Mouse (Mus musculus): Measurements from ENCODE around the gene Rsph3a. TPM values are rescaled to one million over a fixed set of nuclear protein-coding genes. Genes with fewer than 3 reads are reported as not detected.
A peak's percentile ranks its signal among the peaks of the same experiment; 100 is the strongest.

The Rsph3a gene
- 55.0 and 58.5 TPM in 2 replicates for polyA plus RNA-seq (2012; rRNA removed)

DNA sequence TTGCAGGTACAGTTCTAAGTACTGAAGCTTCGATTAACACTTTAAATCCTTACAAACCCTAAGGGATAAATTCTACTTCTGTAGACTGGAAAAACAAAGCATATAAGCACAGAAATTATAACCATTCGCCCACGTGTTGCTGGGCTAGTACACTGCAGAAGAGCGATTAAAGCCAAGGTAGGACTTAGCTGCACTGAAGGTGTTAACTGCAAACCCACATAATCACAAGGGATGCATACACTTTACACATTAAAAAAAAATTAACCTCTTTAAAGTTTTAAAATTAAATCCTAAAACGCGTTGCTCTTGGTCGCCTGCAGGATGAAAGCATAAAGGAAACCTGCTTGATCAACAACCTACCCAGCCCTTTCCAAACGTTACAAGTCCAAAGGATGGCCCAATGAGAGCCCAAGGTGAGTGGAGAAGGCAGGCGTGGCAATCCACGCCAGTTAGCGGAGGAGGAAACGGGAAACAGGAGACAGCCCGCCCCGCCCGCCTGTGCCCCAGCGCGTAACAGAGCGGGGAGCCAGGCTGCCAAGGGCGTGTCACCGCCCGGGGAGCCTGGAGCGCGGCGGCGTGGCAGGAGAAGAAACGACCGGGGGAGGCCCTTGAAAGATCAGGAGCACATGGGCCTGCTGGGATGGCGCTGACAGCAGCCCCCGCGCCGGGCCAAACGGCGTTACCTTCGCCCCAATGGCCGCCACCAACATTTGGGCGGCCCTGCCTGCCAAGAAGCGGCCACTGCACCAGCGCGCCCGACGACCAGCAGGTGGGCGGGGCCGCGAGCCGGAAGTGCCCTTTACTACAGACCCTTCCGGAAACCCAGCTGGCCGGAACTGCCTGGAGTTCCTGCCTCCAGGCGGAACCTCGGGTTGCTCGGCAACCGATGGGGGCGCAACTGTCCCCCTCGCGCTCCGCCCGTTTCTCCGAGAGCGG is at the start of gene Rsph3a:
TSS of gene Rsph3a (plus strand) at position 498 of the 936 bp plus-strand sequence.
- DNase-seq (ENCODE audit: low read depth), result peak; percentile 94
- TF ChIP-seq POLR2A (IDR thresholded peaks at IDR 0.05; ENCODE audit: borderline replicate concordance, extremely low read depth, insufficient read depth, insufficient read length, poor library complexity, severe bottlenecking), result peak; percentile 52; the same call in 1 of the 2 replicates

GRCm38 (mm10) chr17:7896047-7896635 is 49.3 kb upstream of the Rsph3a start:
- DNase-seq (ENCODE audit: low read depth), result peak; percentile 53
- TF ChIP-seq POLR2A (IDR thresholded peaks at IDR 0.05; ENCODE audit: borderline replicate concordance, extremely low read depth, insufficient read depth, insufficient read length, poor library complexity, severe bottlenecking) (no peak), CTCF (IDR thresholded peaks at IDR 0.05; ENCODE audit: borderline replicate concordance, extremely low read depth, insufficient read depth, insufficient read length) (no peak)

DNA sequence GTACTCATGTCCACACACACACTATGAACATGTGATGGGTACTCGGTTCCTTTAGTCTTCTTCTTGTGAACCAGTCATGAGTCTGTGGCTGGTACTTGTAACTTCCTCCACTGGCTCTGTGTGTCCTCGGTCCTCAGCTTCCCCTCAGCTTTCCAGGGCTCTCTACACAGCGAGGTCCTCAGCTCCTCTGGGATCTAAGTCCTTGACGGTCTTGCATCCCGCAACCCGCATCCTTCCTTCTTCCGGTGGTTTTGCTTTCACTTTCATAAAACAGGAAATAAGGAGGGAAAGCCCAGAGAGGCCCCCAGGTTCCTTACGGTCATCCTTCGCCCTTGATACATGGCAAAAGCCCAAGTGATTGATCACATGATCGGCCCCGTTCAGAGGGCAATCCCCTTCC is 48.3 kb upstream of the Rsph3a start:
- TF ChIP-seq POLR2A (IDR thresholded peaks at IDR 0.05; ENCODE audit: borderline replicate concordance, extremely low read depth, insufficient read depth, insufficient read length, poor library complexity, severe bottlenecking) (no peak), CTCF (IDR thresholded peaks at IDR 0.05; ENCODE audit: borderline replicate concordance, extremely low read depth, insufficient read depth, insufficient read length) (no peak)
- no peak for DNase-seq (ENCODE audit: low read depth)

DNA sequence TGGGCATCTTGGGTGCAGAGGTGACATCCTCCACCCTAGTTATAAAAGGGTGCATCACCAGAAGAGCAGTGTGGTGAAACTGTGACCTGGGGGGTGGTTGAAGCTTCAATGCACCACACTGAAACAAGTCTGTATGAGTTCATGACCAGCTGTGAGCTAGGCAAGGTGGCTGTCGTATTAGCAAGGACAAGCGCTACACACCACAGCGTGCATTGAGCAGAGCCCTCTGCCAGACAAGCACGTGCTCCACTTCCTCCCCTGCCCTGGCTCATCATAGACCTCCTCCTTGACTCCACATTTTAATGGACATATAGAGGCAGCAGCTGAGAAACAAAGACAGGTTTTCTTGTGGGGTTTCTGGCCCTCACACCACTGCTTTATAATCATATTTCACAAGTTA is 47.7 kb upstream of the Rsph3a start:
- TF ChIP-seq CTCF (IDR thresholded peaks at IDR 0.05; ENCODE audit: borderline replicate concordance, extremely low read depth, insufficient read depth, insufficient read length) (no peak), POLR2A (IDR thresholded peaks at IDR 0.05; ENCODE audit: borderline replicate concordance, extremely low read depth, insufficient read depth, insufficient read length, poor library complexity, severe bottlenecking) (no peak)
- no peak for DNase-seq (ENCODE audit: low read depth)

- TF ChIP-seq CTCF (IDR thresholded peaks at IDR 0.05; ENCODE audit: borderline replicate concordance, extremely low read depth, insufficient read depth, insufficient read length), result no peak
- TF ChIP-seq POLR2A (IDR thresholded peaks at IDR 0.05; ENCODE audit: borderline replicate concordance, extremely low read depth, insufficient read depth, insufficient read length, poor library complexity, severe bottlenecking), result no peak
- no peak for DNase-seq (ENCODE audit: low read depth)
Observed at GRCm38 (mm10) chr17:7899233-7899632, 46.2 kb upstream of the Rsph3a start.

GRCm38 (mm10) chr17:7899961-7900360 is 45.5 kb upstream of the Rsph3a start:
- no peak for TF ChIP-seq POLR2A (IDR thresholded peaks at IDR 0.05; ENCODE audit: borderline replicate concordance, extremely low read depth, insufficient read depth, insufficient read length, poor library complexity, severe bottlenecking)
- TF ChIP-seq CTCF (IDR thresholded peaks at IDR 0.05; ENCODE audit: borderline replicate concordance, extremely low read depth, insufficient read depth, insufficient read length), result no peak
- DNase-seq (ENCODE audit: low read depth), result no peak

GRCm38 (mm10) chr17:7901536-7901935 is 43.9 kb upstream of the Rsph3a start:
- no peak for DNase-seq (ENCODE audit: low read depth)
- TF ChIP-seq POLR2A (IDR thresholded peaks at IDR 0.05; ENCODE audit: borderline replicate concordance, extremely low read depth, insufficient read depth, insufficient read length, poor library complexity, severe bottlenecking) (no peak), CTCF (IDR thresholded peaks at IDR 0.05; ENCODE audit: borderline replicate concordance, extremely low read depth, insufficient read depth, insufficient read length) (no peak)

DNA sequence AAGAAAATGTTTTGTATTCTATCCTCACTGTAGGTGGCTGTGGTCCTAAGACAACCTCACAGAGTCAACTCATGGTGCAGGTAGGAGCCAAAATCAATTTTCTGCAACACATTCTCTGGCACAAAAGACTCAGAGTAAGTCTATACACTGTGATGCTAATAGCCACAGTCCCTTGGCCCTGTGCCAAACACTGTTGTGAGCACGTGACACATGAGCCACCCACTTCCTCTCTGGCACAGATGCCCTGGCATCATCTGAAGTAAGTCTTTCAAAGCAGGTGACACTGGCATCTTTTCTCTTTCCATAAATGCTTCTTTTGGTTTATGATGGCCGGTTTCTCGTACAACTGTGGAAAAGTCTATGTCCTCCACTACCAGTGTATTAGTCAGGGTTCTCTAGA is 43.1 kb upstream of the Rsph3a start:
- TF ChIP-seq POLR2A (IDR thresholded peaks at IDR 0.05; ENCODE audit: borderline replicate concordance, extremely low read depth, insufficient read depth, insufficient read length, poor library complexity, severe bottlenecking), result no peak
- no peak for TF ChIP-seq CTCF (IDR thresholded peaks at IDR 0.05; ENCODE audit: borderline replicate concordance, extremely low read depth, insufficient read depth, insufficient read length)
- DNase-seq (ENCODE audit: low read depth), result peak; percentile 76

GRCm38 (mm10) chr17:7904992-7905391 is 40.4 kb upstream of the Rsph3a start:
- DNase-seq (ENCODE audit: low read depth), result no peak
- TF ChIP-seq CTCF (IDR thresholded peaks at IDR 0.05; ENCODE audit: borderline replicate concordance, extremely low read depth, insufficient read depth, insufficient read length) (no peak), POLR2A (IDR thresholded peaks at IDR 0.05; ENCODE audit: borderline replicate concordance, extremely low read depth, insufficient read depth, insufficient read length, poor library complexity, severe bottlenecking) (no peak)

- no peak for DNase-seq (ENCODE audit: low read depth)
- TF ChIP-seq POLR2A (IDR thresholded peaks at IDR 0.05; ENCODE audit: borderline replicate concordance, extremely low read depth, insufficient read depth, insufficient read length, poor library complexity, severe bottlenecking) (no peak), CTCF (IDR thresholded peaks at IDR 0.05; ENCODE audit: borderline replicate concordance, extremely low read depth, insufficient read depth, insufficient read length) (no peak)
Observed at GRCm38 (mm10) chr17:7905936-7906685, 39.3 kb upstream of the Rsph3a start.

DNA sequence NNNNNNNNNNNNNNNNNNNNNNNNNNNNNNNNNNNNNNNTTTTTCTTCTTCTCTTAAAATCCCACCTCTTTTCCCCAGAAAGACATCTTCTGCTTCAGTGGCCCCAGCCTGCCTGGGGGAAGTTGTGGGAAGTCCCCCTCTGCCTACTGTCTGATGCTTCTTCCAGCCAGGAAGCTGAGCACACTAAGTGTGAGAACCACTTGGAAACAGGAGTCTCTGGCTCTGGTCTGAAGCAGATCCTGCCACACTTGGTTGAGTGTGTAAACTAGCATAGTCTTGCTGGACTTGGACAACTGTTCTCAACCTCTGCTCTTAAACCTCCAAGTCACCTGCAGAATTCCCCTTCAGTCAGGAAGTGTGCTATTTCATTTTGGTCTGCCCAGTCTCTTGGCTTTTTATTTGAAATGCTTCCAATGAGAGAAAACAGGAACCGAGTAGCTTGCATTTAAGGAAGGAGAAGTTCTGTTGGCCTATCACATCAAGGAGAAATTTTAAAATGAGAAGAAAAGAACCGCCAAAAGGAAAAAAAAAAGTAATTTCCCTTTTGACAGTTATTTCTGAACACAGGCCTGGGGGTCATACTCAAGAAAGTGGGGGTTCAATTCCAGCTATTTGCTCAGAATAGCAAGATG is 30.7 kb upstream of the Rsph3a start:
- TF ChIP-seq POLR2A (IDR thresholded peaks at IDR 0.05; ENCODE audit: borderline replicate concordance, extremely low read depth, insufficient read depth, insufficient read length, poor library complexity, severe bottlenecking) (no peak), CTCF (IDR thresholded peaks at IDR 0.05; ENCODE audit: borderline replicate concordance, extremely low read depth, insufficient read depth, insufficient read length) (no peak)
- no peak for DNase-seq (ENCODE audit: low read depth)

Data from brain, embryonic 14.5 days (tissue).